Mouse (Mus musculus) CD4-positive helper T cell, adult 2 months (primary cell): ENCODE data around the gene Vsig10.
"Not testable (repeated sequence)": the region's sequence is repeated elsewhere in the genome, so short reads cannot be mapped to it uniquely, and the experiment has no call there.

Experiments used
- DNase-seq: peaks from one replicate; pipeline ENCODE4 v3.0.0-alpha.2; 2012; ENCODE audit warnings: low read depth, missing footprints, low spot score

The Vsig10 gene

GRCm38 (mm10) chr5:117303691-117304579, 14.9 kb upstream of the Vsig10 start:
- no peak for DNase-seq

- peak; percentile 65 for DNase-seq
Measured at GRCm38 (mm10) chr5:117304947-117305346, 13.9 kb upstream of the Vsig10 start.

- DNase-seq: no peak
Measured at GRCm38 (mm10) chr5:117305754-117306153, 13.1 kb upstream of the Vsig10 start.

GRCm38 (mm10) chr5:117306826-117307225, 12.1 kb upstream of the Vsig10 start:
- no peak for DNase-seq

- peak; percentile 69 for DNase-seq
Measured at GRCm38 (mm10) chr5:117307699-117308098, 11.2 kb upstream of the Vsig10 start.

GRCm38 (mm10) chr5:117313420-117313819, 5.5 kb upstream of the Vsig10 start:
- DNase-seq: peak; percentile 19

- DNase-seq: no peak
Measured at GRCm38 (mm10) chr5:117313909-117314308, 5.0 kb upstream of the Vsig10 start.

GRCm38 (mm10) chr5:117314587-117315428, 4.1 kb upstream of the Vsig10 start:
- no peak for DNase-seq

GRCm38 (mm10) chr5:117323751-117324150, 4.9 kb downstream of the Vsig10 start:
- no peak for DNase-seq

- DNase-seq: no peak
Measured at GRCm38 (mm10) chr5:117326408-117326807, 7.5 kb downstream of the Vsig10 start.

GRCm38 (mm10) chr5:117330457-117330856, 11.6 kb downstream of the Vsig10 start:
- DNase-seq: no peak

- no peak for DNase-seq
Measured at GRCm38 (mm10) chr5:117337999-117338398, 19.1 kb downstream of the Vsig10 start.

- no peak for DNase-seq
Measured at GRCm38 (mm10) chr5:117338503-117338902, 19.6 kb downstream of the Vsig10 start.

GRCm38 (mm10) chr5:117340081-117340480, 21.2 kb downstream of the Vsig10 start:
- DNase-seq: no peak

- no peak for DNase-seq
Measured at GRCm38 (mm10) chr5:117341896-117342295, 23.0 kb downstream of the Vsig10 start.

- not testable (repeated sequence) for DNase-seq
Measured at GRCm38 (mm10) chr5:117344496-117344895, 25.6 kb downstream of the Vsig10 start.

GRCm38 (mm10) chr5:117345432-117345976, 26.6 kb downstream of the Vsig10 start:
- no peak for DNase-seq

GRCm38 (mm10) chr5:117346281-117346680, 27.4 kb downstream of the Vsig10 start:
- no peak for DNase-seq

GRCm38 (mm10) chr5:117347011-117347410, 28.1 kb downstream of the Vsig10 start:
- no peak for DNase-seq

- no peak for DNase-seq
Measured at GRCm38 (mm10) chr5:117347838-117348237, 29.0 kb downstream of the Vsig10 start.

GRCm38 (mm10) chr5:117348279-117348678, 29.4 kb downstream of the Vsig10 start:
- no peak for DNase-seq

GRCm38 (mm10) chr5:117354121-117354520, 35.2 kb downstream of the Vsig10 start:
- DNase-seq: no peak
